Mouse (Mus musculus) forebrain, embryonic 15.5 days (tissue): ENCODE measurements around the gene Rara. TPM values are rescaled to one million over a fixed set of nuclear protein-coding genes. Genes with fewer than 3 reads are reported as not detected.

Source experiments
- ATAC-seq: fragments of 200-750 bp; cut with Nextera tagmentation; replicated peaks from 2 replicates; pipeline ENCODE4 v1.8.0; 2017; ENCODE audit warnings: mild to moderate bottlenecking, moderate TSS enrichment, moderate library complexity
- H3K27ac ChIP-seq: fragments of 300-500 bp; sonication (generic); replicated peaks from 2 replicates; pipeline ENCODE4 v1.5.1; 2015; ENCODE audit warnings: mild to moderate bottlenecking, inconsistent platforms
- H3K27me3 ChIP-seq: fragments of 300-500 bp; sonication (generic); 2 replicates; pipeline ENCODE4 v1.6.1; 2015; ENCODE audit warnings: inconsistent platforms
- H3K36me3 ChIP-seq: fragments of 300-500 bp; sonication (generic); 2 replicates; pipeline ENCODE4 v1.6.1; 2015; ENCODE audit warnings: mild to moderate bottlenecking, inconsistent platforms
- H3K4me1 ChIP-seq: fragments of 300-500 bp; sonication (generic); 2 replicates; pipeline ENCODE4 v1.6.1; 2015; ENCODE audit warnings: inconsistent platforms
- H3K4me2 ChIP-seq: fragments of 300-500 bp; sonication (generic); replicated peaks from 2 replicates; pipeline ENCODE4 v1.6.1; 2015; ENCODE audit warnings: mild to moderate bottlenecking, inconsistent platforms
- H3K4me3 ChIP-seq: fragments of 300-500 bp; sonication (generic); 2 replicates; pipeline ENCODE4 v1.5.1; 2015; ENCODE audit warnings: mild to moderate bottlenecking, inconsistent platforms
- H3K9ac ChIP-seq: fragments of 300-500 bp; sonication (generic); replicated peaks from 2 replicates; pipeline ENCODE4 v1.6.1; 2015; ENCODE audit warnings: mild to moderate bottlenecking, inconsistent platforms
- H3K9me3 ChIP-seq: fragments of 300-500 bp; sonication (generic); 2 replicates; pipeline ENCODE4 v1.6.1; 2016; ENCODE audit warnings: inconsistent platforms
- WGBS: fragments of 180-500 bp; shearing (Covaris S2); methylation state at CpG from one replicate; pipeline ENCODE4 v1.1.7; 2015; ENCODE audit warnings: mixed read lengths; 5-methylcytosine and 5-hydroxymethylcytosine counted together
- polyA plus RNA-seq: library from polyadenylated mRNA; unstranded; fragments of >200 nt; fragmentation: Nextera tagmentation; extraction: Ambion mirVana; gene quantifications from 2 replicates; pipeline ENCODE4 v1.2.1, GENCODE M21; 2015

Rara gene
- polyA plus RNA-seq, 1 experiment from 2014 or later: 9.2 TPM

- Histone ChIP-seq H3K9me3 (no peaks in the 10 kb centered on the region), H3K4me1 (peaks cover 83% of the 10 kb centered on the region), H3K27ac (peak overlapping the region; percentile 91), H3K36me3 (no peaks in the 10 kb centered on the region), H3K4me2 (peak overlapping the region; percentile 70), H3K9ac (peak overlapping the region; percentile 61), H3K4me3 (peak overlapping the region; percentile 55), H3K27me3 (peaks cover 4% of the 10 kb centered on the region; the same call in 1 of the 2 replicates)
- WGBS: 4% methylated on average over 15 of the region's 15 CpGs
- ATAC-seq: peak; percentile 44
These were observed 14.4 kb downstream of the Rara start for GRCm38 (mm10) chr11:98941826-98942550.

GRCm38 (mm10) chr11:98942555-98942922 is 14.9 kb downstream of the Rara start:
- ATAC-seq: no peak
- H3K9ac ChIP-seq: peak overlapping the region; percentile 61
- H3K9me3 ChIP-seq: no peaks in the 10 kb centered on the region
- WGBS: 54% methylated on average over 3 of the region's 3 CpGs
- H3K27ac ChIP-seq: peak overlapping the region; percentile 91
- peak overlapping the region; percentile 55 for H3K4me3 ChIP-seq
- H3K27me3 ChIP-seq: peaks cover 4% of the 10 kb centered on the region; the same call in 1 of the 2 replicates
- H3K4me1 ChIP-seq: peaks cover 80% of the 10 kb centered on the region
- no peaks in the 10 kb centered on the region for H3K36me3 ChIP-seq
- peak overlapping the region; percentile 70 for H3K4me2 ChIP-seq

GRCm38 (mm10) chr11:98942923-98943641 is 15.5 kb downstream of the Rara start:
- Histone ChIP-seq H3K27ac (peak overlapping the region; percentile 91), H3K9me3 (no peaks in the 10 kb centered on the region), H3K27me3 (peaks cover 3% of the 10 kb centered on the region; the same call in 1 of the 2 replicates), H3K4me2 (no peak overlapping the region), H3K36me3 (no peaks in the 10 kb centered on the region), H3K4me1 (peaks cover 75% of the 10 kb centered on the region), H3K9ac (0 out of 2 replicates have a peak overlapping the region, but pooled peaks have one; percentile 2), H3K4me3 (no peak overlapping the region)
- no peak for ATAC-seq
- WGBS: 42% methylated on average over 8 of the region's 8 CpGs

- H3K9ac ChIP-seq: 0 out of 2 replicates have a peak overlapping the region, but pooled peaks have one; percentile 2
- H3K4me1 ChIP-seq: peaks cover 67% of the 10 kb centered on the region
- H3K4me3 ChIP-seq: no peak overlapping the region
- ATAC-seq: no peak
- H3K4me2 ChIP-seq: no peak overlapping the region
- H3K9me3 ChIP-seq: no peaks in the 10 kb centered on the region
- no peak overlapping the region; the same call in 1 of the 2 replicates for H3K27ac ChIP-seq
- H3K27me3 ChIP-seq: no peaks in the 10 kb centered on the region
- whole genome bisulfite sequencing: 26% methylated on average over 14 of the region's 14 CpGs
- H3K36me3 ChIP-seq: no peaks in the 10 kb centered on the region
These were observed 16.3 kb downstream of the Rara start for GRCm38 (mm10) chr11:98943741-98944461.

- Histone ChIP-seq H3K9ac (no peak overlapping the region), H3K9me3 (no peaks in the 10 kb centered on the region), H3K36me3 (no peaks in the 10 kb centered on the region), H3K4me1 (peaks cover 55% of the 10 kb centered on the region), H3K4me3 (no peak overlapping the region), H3K27me3 (no peaks in the 10 kb centered on the region), H3K4me2 (no peak overlapping the region), H3K27ac (no peak overlapping the region)
- no peak for ATAC-seq
- 25% methylated on average over 11 of the region's 11 CpGs for WGBS
These were observed 17.4 kb downstream of the Rara start for GRCm38 (mm10) chr11:98944897-98945604.

- no peaks in the 10 kb centered on the region for H3K9me3 ChIP-seq
- H3K4me3 ChIP-seq: no peak overlapping the region
- no peaks in the 10 kb centered on the region for H3K27me3 ChIP-seq
- peaks cover 53% of the 10 kb centered on the region for H3K4me1 ChIP-seq
- 56% methylated on average over 3 of the region's 3 CpGs for WGBS
- H3K4me2 ChIP-seq: no peak overlapping the region
- ATAC-seq: no peak
- H3K9ac ChIP-seq: no peak overlapping the region
- H3K27ac ChIP-seq: no peak overlapping the region
- no peaks in the 10 kb centered on the region for H3K36me3 ChIP-seq
These were observed 18.0 kb downstream of the Rara start for GRCm38 (mm10) chr11:98945605-98945977.

GRCm38 (mm10) chr11:98947969-98948569 is 20.5 kb downstream of the Rara start:
- H3K27me3 ChIP-seq: no peaks in the 10 kb centered on the region
- peaks cover 43% of the 10 kb centered on the region for H3K4me1 ChIP-seq
- H3K36me3 ChIP-seq: no peaks in the 10 kb centered on the region
- H3K9me3 ChIP-seq: no peaks in the 10 kb centered on the region
- no peak overlapping the region for H3K4me3 ChIP-seq
- 91% methylated on average over 18 of the region's 18 CpGs for WGBS
- H3K9ac ChIP-seq: no peak overlapping the region
- no peak overlapping the region for H3K27ac ChIP-seq
- H3K4me2 ChIP-seq: no peak overlapping the region
- ATAC-seq: no peak

- Histone ChIP-seq H3K4me1 (peaks cover 42% of the 10 kb centered on the region), H3K36me3 (no peaks in the 10 kb centered on the region), H3K4me2 (no peak overlapping the region), H3K9ac (no peak overlapping the region), H3K27ac (no peak overlapping the region), H3K9me3 (no peaks in the 10 kb centered on the region), H3K4me3 (no peak overlapping the region), H3K27me3 (no peaks in the 10 kb centered on the region)
- 69% methylated on average over 12 of the region's 12 CpGs for WGBS
- no peak for ATAC-seq
These were observed 21.8 kb downstream of the Rara start for GRCm38 (mm10) chr11:98949242-98949957.

GRCm38 (mm10) chr11:98949958-98950460 is 22.4 kb downstream of the Rara start:
- Histone ChIP-seq H3K27ac (no peak overlapping the region), H3K4me2 (no peak overlapping the region), H3K9me3 (no peaks in the 10 kb centered on the region), H3K4me1 (peaks cover 42% of the 10 kb centered on the region), H3K36me3 (no peaks in the 10 kb centered on the region), H3K27me3 (no peaks in the 10 kb centered on the region), H3K4me3 (no peak overlapping the region), H3K9ac (no peak overlapping the region)
- 89% methylated on average over 7 of the region's 7 CpGs for WGBS
- no peak for ATAC-seq

GRCm38 (mm10) chr11:98950484-98950883 is 22.9 kb downstream of the Rara start:
- Histone ChIP-seq H3K4me1 (peaks cover 43% of the 10 kb centered on the region), H3K9me3 (no peaks in the 10 kb centered on the region), H3K27ac (0 out of 2 replicates have a peak overlapping the region, but pooled peaks have one; percentile 61), H3K36me3 (no peaks in the 10 kb centered on the region), H3K9ac (no peak overlapping the region), H3K4me3 (no peak overlapping the region), H3K27me3 (no peaks in the 10 kb centered on the region), H3K4me2 (no peak overlapping the region)
- ATAC-seq: no peak
- 88% methylated on average over 9 of the region's 9 CpGs for WGBS
